Mouse (Mus musculus) T-cell, adult 2 months (primary cell): ENCODE data around the gene Mrpl3.
A peak's percentile ranks its signal among the peaks of the same experiment; 100 is the strongest.
"Not testable (repeated sequence)": the region's sequence is repeated elsewhere in the genome, so short reads cannot be mapped to it uniquely, and the experiment has no call there.

Experiments used
- DNase-seq: peaks from one replicate; pipeline ENCODE4 v3.0.0; 2022; ENCODE audit warnings: low spot score

Mrpl3 gene

DNA sequence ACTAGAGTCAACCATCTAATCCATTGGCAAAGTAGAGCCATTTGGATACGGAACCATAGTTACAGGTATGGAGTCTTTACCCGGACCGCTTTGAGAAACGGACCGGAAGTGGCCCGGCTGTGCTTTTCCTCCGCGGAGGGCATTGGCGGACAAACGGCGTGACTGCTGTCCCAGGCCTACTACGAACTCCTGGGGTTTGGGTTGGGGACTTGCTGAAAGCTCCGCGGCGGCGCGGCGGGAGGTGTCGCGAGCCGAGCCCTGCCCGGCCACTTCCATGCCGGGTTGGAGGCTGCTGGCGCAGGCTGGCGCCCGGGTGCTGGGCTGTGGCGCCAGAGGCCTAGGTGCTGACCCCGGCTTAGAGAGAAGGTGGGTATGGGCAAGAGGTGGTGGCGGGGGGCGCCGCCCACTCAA, at the start of gene Mrpl3:
Gene Mrpl3 (plus strand): TSS at position 93 of the 411 bp plus-strand sequence.
- DNase-seq = peak; percentile 81

- no peak for DNase-seq
These were observed 42.3 kb upstream of the Mrpl3 start for GRCm38 (mm10) chr9:105010721-105011120.

- DNase-seq = no peak
These were observed 34.9 kb upstream of the Mrpl3 start for GRCm38 (mm10) chr9:105018186-105018585.

DNA sequence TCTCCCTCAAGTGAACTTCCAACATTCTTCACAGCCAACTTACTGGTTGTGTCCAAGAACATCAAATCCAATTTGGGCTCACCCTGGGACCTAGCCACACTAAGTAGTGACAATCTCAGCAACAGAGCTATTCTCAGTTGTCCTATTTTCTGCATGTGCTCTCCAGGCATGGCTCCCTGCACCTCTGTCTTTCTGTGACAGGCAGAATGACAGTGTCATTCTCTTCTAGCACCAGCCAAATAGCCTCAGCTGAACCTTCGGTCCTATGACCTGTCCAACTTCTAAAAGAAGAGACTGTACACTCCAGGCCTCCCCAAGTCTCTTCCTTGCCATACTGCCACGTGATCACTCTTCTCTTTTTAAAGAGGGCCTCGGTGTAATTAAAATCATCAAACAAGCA, 24.7 kb upstream of the Mrpl3 start:
- DNase-seq = no peak

DNA sequence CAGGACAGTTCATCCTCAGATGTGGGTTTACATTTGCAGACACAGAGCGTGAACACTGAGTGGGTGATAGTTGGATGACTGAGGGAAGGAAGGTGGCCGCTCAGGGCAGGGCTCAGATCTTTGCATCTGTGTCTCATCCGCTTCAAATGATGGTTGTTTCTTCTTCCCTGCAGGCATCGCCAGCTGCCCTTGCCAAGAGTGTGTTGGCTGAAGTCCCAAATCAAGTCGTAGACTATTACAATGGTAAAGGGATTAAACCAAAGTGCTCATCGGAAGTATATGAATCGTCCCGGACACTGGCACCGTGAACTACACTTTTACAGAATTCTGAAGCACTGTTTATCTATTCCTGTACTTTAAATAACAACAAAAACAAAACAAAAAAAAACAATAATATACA, 20.5 kb upstream of the Mrpl3 start:
- DNase-seq = no peak

DNA sequence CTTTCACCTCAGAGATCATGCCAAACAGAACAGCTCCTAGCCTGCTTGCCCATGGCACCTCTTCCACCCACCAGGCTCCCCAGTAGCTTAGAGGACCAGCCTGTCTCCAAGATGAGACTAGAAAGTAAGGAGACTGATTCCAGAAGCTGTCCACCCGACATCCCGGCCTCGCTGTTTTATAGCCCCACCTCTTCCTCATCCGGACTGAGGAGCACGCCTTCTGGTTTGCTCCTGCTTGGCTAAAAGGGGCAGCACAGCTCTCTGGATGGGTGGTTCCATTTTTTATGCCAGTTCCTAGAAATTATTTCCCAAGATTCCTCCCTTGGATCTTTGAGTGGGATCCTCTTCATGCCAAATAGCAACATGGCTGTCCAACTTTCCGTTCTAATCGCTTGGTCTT, 19.4 kb upstream of the Mrpl3 start:
- no peak for DNase-seq

- no peak for DNase-seq
These were observed 15.2 kb upstream of the Mrpl3 start for GRCm38 (mm10) chr9:105037847-105038246.

DNA sequence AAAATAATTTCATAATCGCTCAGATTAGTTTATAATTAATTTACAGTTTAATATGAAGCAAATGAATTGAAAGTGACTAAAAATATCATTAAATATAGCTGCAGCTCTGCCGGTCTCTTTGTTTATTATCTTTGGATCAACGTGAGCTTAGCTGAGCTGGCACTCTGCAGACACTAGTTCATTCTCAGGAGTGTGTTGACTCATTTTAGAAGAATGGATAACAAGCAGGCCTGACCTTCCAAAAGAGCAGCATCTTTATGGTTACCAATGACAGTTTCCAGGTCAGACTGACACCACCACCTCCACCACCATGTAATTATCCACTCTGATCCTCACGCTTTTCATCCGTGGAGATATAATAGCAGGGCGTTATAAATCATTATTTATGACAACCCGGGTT, 7.0 kb upstream of the Mrpl3 start:
- DNase-seq = no peak

- DNase-seq = no peak
These were observed 4.7 kb upstream of the Mrpl3 start for GRCm38 (mm10) chr9:105048351-105048750.

DNA sequence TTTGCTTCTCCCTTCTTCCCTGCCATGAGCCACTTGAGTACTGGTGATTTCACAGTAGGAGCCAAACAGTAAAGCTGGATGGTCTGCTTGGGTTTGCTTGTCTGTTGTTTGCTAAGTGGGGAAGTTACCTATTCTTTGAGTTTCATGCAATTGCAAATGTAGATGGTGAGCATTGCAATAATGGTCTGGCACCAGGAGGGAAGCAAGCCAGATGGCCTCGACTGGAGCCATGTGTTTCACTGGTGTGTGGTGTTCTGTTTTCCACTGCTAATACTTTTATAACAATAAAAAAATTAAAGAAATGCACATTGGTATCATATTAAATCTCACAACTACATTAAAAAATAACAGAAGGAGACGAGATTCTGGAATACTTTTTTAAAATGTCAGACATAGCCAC, 3.4 kb upstream of the Mrpl3 start:
- no peak for DNase-seq

GRCm38 (mm10) chr9:105050257-105050656, 2.8 kb upstream of the Mrpl3 start:
- DNase-seq = no peak

GRCm38 (mm10) chr9:105053812-105054211, 773 bp downstream of the Mrpl3 start:
- DNase-seq = no peak

DNA sequence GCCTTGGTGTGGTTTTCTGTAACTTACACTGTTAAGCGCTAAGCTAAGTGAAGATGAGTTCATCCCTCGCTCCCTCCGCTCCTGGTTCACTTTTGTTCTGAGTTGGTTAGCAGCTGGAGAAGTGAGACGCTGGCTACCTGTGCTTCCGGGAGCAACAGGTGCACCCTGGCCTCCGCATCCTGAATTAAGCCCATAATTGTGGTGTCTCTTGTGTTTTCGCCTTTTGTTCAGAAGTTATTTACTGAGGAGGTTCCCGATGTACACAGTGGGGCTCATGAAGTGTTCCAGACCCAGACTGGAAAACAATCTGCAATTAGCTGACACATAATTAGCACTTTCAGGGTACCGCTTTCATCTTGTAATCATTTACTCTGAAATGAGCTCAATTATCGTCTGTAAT, 16.1 kb downstream of the Mrpl3 start:
- DNase-seq = no peak

- DNase-seq = no peak
These were observed 20.1 kb downstream of the Mrpl3 start for GRCm38 (mm10) chr9:105072991-105073748.

DNA sequence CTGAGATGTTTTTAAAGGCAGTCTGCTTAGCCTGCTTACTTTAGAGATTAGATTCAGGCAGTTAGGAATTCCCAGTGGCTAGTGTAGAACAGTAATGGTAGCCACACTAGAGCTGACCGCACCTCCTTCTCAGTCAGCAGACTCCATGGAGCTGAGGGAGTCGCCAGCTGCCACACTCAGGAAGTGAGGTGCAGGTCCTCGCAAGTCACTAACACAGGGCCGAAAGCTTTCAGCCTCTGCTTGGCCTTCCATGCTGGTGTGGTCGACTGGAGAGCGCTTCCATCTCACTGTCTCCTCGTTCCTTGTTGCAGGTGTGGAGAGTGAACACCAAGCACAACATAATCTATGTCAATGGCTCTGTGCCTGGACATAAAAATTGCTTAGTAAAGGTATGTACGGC, 21.8 kb downstream of the Mrpl3 start:
- no peak for DNase-seq

- DNase-seq = no peak
These were observed 23.9 kb downstream of the Mrpl3 start for GRCm38 (mm10) chr9:105076756-105077424.

DNA sequence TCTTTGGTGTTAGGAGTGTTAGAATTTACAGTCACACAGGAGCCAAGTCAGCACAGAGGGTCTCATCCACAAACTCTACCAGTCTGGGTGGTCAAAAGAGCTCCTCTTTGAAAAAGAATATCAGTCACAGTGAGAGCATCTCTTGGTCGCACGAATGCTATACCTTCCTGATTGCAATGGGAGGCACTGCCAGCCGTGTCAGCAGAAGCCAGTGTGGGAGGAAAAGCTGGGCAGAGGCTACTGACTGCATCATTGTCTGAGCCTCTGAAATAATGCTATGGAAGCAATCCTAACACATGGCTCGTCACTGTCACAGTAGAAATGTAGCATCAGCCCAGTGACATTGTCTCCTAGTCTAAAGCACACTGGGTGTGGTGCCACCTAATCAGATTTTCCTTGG, 25.4 kb downstream of the Mrpl3 start:
- no peak for DNase-seq

GRCm38 (mm10) chr9:105080246-105080645, 27.2 kb downstream of the Mrpl3 start:
- no peak for DNase-seq

DNA sequence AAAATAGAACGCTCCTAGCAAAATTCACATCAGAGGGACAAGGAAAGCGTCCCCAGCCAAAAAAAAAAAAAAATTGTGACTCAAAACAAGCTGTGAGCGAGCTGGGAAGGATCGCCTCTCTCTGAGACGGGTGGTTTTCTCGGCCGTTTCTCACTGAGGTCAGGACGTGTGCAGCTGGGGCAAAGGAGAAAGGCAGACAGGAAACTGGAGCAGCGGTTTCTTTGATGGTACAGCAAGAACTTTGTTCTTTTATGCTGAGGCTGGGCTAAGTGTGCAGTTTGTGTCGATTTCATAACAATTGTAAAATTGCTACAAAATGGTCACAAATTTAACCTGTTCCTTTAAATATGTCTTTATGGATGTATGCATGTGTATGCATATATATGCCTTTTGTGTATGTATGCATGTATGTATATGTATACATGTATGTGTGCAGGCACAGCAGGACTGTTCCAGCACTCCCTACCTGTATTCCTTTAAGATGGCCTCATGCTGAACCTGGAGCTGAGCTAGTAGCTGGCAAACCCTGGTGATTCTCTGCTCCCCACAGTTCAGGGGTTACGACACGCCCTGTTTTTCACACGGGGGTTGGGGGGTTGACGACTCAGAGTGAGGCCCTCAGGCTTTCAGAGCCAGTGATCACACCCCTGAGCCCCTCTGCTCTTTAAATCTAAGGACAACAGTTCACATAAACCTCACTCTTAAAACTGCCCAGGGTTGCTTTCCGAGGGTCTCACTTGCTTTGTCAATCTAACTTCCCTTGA, 48.0 kb downstream of the Mrpl3 start:
- DNase-seq = peak; percentile 59

GRCm38 (mm10) chr9:105101911-105102310, 48.9 kb downstream of the Mrpl3 start:
- no peak for DNase-seq

- no peak for DNase-seq
These were observed 50.9 kb downstream of the Mrpl3 start for GRCm38 (mm10) chr9:105103893-105104292.

GRCm38 (mm10) chr9:105125206-105125605, 72.2 kb downstream of the Mrpl3 start:
- not testable (repeated sequence) for DNase-seq
